Mouse (Mus musculus) MEL (cell line): ENCODE results near the gene Tulp1.

ENCODE experiments used
- CTCF ChIP-seq, 3 experiments: IDR thresholded peaks in 2 of 3; conservative IDR thresholded peaks in 1 of 3; 2 replicates each; pipeline ENCODE4 v1.5.1; 2011 to 2012; ENCODE audit warnings: low read length in 3 of 3, low read depth in 2 of 3, mild to moderate bottlenecking in 2 of 3, improper control_type of control experiment in 1 of 3, inconsistent platforms in 1 of 3, mixed read lengths in 1 of 3, moderate library complexity in 1 of 3; ENCODE audit not compliant: control insufficient read depth in 1 of 3, insufficient read depth in 1 of 3, poor library complexity in 1 of 3, severe bottlenecking in 1 of 3
- ELF1 ChIP-seq: IDR thresholded peaks from 2 replicates; pipeline ENCODE4 v1.6.1; 2014; ENCODE audit warnings: low read depth, mild to moderate bottlenecking, inconsistent platforms, low read length, improper control_type of control experiment, moderate library complexity
- MAFK ChIP-seq: IDR thresholded peaks from 2 replicates; pipeline ENCODE4 v1.6.1; 2011; ENCODE audit warnings: low read depth, mild to moderate bottlenecking, low read length, improper control_type of control experiment, borderline replicate concordance
- MAX ChIP-seq: IDR thresholded peaks from 2 replicates; pipeline ENCODE4 v1.6.1; 2011; ENCODE audit warnings: low read length, improper control_type of control experiment
- MAZ ChIP-seq: IDR thresholded peaks from 2 replicates; pipeline ENCODE4 v1.6.1; 2012; ENCODE audit warnings: low read depth, mild to moderate bottlenecking, inconsistent platforms, low read length, improper control_type of control experiment
- NELFE ChIP-seq: IDR thresholded peaks from 2 replicates; pipeline ENCODE4 v1.6.1; 2011; ENCODE audit warnings: low read depth, low read length, improper control_type of control experiment
- NRF1 ChIP-seq: IDR thresholded peaks from 2 replicates; pipeline ENCODE4 v1.6.1; 2014; ENCODE audit warnings: low read depth, mild to moderate bottlenecking, inconsistent platforms, low read length, improper control_type of control experiment, moderate library complexity; ENCODE audit not compliant: poor library complexity, insufficient read depth, severe bottlenecking
- POLR2A ChIP-seq, 2 experiments: IDR thresholded peaks; 2 replicates each; pipeline ENCODE4 v1.6.1; 2011 to 2012; ENCODE audit warnings: low read length in 2 of 2, mild to moderate bottlenecking in 2 of 2, control low read depth in 1 of 2, improper control_type of control experiment in 1 of 2, low read depth in 1 of 2, moderate library complexity in 1 of 2; ENCODE audit not compliant: control insufficient read depth in 1 of 2, insufficient read depth in 1 of 2, poor library complexity in 1 of 2
- POLR2AphosphoS2 ChIP-seq: IDR thresholded peaks from 2 replicates; pipeline ENCODE4 v1.6.1; 2011; ENCODE audit warnings: low read length, improper control_type of control experiment
- POLR2AphosphoS5 ChIP-seq: IDR thresholded peaks from 2 replicates; pipeline ENCODE4 v1.6.1; 2012; ENCODE audit warnings: low read depth, borderline replicate concordance, mild to moderate bottlenecking, inconsistent platforms, low read length, moderate library complexity, mixed read lengths
- RAD21 ChIP-seq: IDR thresholded peaks from 2 replicates; pipeline ENCODE4 v1.6.1; 2011; ENCODE audit warnings: mild to moderate bottlenecking, low read depth, low read length, improper control_type of control experiment
- TAL1 ChIP-seq: IDR thresholded peaks from 2 replicates; pipeline ENCODE4 v1.6.1; 2012; ENCODE audit warnings: mild to moderate bottlenecking, inconsistent platforms, low read length, moderate library complexity, mixed read lengths

- TF ChIP-seq NRF1 = no peak
- TF ChIP-seq POLR2A (IDR thresholded peaks at IDR 0.05; ENCODE audit: control insufficient read depth in 1 of 2, insufficient read depth in 1 of 2, low read depth in 1 of 2, low read length in 2 of 2, poor library complexity in 1 of 2) = no peak
- peak; percentile 33 to 58 (median 33); a peak in 5 of 6 replicates for TF ChIP-seq CTCF (IDR thresholded peaks at IDR 0.05 in 2 of 3, conservative IDR thresholded peaks at IDR 0.05 in 1 of 3; ENCODE audit: control insufficient read depth in 1 of 3, insufficient read depth in 1 of 3, low read depth in 2 of 3, low read length in 3 of 3, poor library complexity in 1 of 3, severe bottlenecking in 1 of 3)
- TF ChIP-seq MAFK = no peak
- TF ChIP-seq MAZ = no peak
- no peak for TF ChIP-seq MAX
- no peak for TF ChIP-seq NELFE
- no peak for TF ChIP-seq POLR2AphosphoS5
- TF ChIP-seq ELF1 = no peak
- TF ChIP-seq RAD21 = no peak
- TF ChIP-seq POLR2AphosphoS2 = no peak
- no peak for TF ChIP-seq TAL1
Observed at GRCm38 (mm10) chr17:28316476-28316875, 48.5 kb downstream of the Tulp1 start.
